Mouse (Mus musculus): ENCODE measurements around the gene Tm6sf2.

Tm6sf2 gene

GRCm38 (mm10) chr8:70089296-70089960 is 16.7 kb downstream of the Tm6sf2 start:
- peak; percentile 16 for DNase-seq (ENCODE audit: low read depth, low spot score)

DNA sequence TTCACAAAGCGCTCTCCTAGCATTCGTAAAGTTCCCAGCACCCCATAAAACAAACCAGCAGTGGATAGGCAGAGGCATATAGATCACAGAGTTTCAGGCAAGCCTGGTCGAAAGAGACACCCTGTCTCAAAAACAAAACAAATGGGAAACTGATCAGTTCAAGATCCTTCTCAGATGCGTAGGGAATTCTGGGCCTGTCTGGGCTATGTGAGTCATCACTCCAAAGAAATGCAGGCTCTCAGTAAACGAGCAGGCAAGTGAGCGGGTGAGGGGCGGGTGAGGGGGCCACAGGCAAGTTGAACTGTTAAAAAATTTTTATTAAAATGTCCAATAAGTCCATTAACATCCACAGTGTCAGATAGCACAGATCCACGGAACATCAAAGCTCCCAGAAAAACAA is 20.1 kb downstream of the Tm6sf2 start:
- DNase-seq (ENCODE audit: low read depth, low spot score): no peak

DNA sequence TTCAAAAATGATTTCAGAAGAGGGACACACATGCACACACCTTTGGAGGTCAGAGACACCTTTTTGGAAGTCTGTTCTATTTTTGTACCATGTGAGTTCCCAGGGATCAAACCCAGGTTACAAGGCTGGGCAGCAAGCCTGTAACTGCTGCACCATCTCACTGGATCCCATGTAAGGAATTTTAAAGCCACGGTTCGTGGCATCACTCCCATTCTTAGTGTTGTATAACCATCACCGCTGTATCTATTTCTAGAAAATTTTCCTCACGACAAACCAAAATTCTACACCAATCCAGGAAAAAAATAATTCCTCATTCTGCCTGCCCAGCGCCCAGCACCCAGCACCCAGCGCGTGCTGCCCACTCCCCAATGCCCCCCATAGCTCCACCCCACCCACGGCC is 26.6 kb downstream of the Tm6sf2 start:
- no peak for DNase-seq (ENCODE audit: low read depth, low spot score)

GRCm38 (mm10) chr8:70100241-70100640 is 27.5 kb downstream of the Tm6sf2 start:
- DNase-seq (ENCODE audit: low read depth, low spot score): no peak

GRCm38 (mm10) chr8:70104506-70104905 is 31.8 kb downstream of the Tm6sf2 start:
- no peak for DNase-seq (ENCODE audit: low read depth, low spot score)

DNA sequence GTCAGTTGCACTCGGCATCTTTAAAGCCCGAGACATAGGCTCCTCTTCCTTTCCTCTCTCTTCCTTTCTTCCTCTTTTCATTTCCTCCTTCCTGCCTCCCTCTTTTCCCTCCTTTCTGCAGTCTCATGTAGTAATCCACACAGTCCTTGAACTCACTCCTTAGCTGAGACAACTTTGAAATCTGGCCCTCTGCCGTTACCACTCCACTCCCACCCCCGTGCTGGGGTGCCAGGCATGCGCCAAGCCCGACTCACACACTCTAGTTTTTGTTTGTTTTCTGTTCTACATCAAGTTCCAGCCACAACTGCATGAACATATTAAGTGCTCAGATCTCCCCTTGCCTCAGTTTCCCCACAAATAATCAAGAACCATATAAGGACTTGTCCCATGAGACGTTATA is 32.2 kb downstream of the Tm6sf2 start:
- no peak for DNase-seq (ENCODE audit: low read depth, low spot score)

- DNase-seq (ENCODE audit: low read depth, low spot score): no peak
Observed at GRCm38 (mm10) chr8:70110451-70110850, 37.7 kb downstream of the Tm6sf2 start.

- no peak for DNase-seq (ENCODE audit: low read depth, low spot score)
Observed at GRCm38 (mm10) chr8:70111192-70111795, 38.6 kb downstream of the Tm6sf2 start.

GRCm38 (mm10) chr8:70112401-70113016 is 39.8 kb downstream of the Tm6sf2 start:
- no peak for DNase-seq (ENCODE audit: low read depth, low spot score)

DNA sequence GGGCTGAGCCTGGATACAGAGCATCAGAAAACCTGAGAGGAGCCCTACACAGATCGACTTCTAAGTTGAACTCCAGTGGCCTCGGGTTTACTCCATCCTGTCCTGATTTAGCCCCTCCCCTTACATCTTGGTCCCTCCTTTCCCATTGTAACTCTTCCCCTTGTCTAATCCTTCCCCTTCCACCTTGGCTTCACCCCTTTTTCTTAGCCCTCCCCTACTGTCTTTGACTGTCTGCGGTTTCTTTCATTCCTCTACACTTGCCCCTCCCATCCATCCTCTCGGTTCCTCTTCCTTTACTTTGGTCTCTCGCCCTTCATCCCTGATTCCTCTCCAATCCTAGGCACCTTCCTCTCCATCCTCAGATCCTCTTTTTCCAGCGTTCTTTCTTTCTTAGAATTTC is 41.8 kb downstream of the Tm6sf2 start:
- DNase-seq (ENCODE audit: low read depth, low spot score): no peak

DNA sequence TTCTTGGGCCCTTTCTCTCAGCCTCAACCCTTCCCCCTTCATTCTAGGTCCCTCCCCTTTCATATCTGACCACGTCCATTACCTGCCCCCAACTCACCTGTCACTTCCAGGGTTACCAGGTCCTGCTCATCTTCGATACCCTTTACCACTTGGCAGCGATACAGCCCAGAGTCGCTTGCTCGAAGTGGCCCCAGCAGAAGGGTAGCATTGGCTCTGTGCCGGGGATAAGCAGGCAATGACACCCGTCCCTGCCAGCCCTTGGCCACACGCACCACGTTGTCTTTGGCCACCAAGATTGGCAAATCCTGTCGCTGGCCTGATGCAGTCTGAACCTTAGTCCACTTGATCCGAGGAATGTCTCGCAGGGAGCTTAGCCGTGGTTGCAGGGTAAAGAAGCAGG is 42.2 kb downstream of the Tm6sf2 start:
- no peak for DNase-seq (ENCODE audit: low read depth, low spot score)

- no peak for DNase-seq (ENCODE audit: low read depth, low spot score)
Observed at GRCm38 (mm10) chr8:70117611-70118010, 44.9 kb downstream of the Tm6sf2 start.

GRCm38 (mm10) chr8:70118726-70119700 is 46.3 kb downstream of the Tm6sf2 start:
- peak; percentile 74 for DNase-seq (ENCODE audit: low read depth, low spot score)

- peak; percentile 69 for DNase-seq (ENCODE audit: low read depth, low spot score)
Observed at GRCm38 (mm10) chr8:70120667-70121066, 47.9 kb downstream of the Tm6sf2 start, which contains the start of gene Ncan. Gene Ncan (minus strand): TSS chr8:70120873.

DNA sequence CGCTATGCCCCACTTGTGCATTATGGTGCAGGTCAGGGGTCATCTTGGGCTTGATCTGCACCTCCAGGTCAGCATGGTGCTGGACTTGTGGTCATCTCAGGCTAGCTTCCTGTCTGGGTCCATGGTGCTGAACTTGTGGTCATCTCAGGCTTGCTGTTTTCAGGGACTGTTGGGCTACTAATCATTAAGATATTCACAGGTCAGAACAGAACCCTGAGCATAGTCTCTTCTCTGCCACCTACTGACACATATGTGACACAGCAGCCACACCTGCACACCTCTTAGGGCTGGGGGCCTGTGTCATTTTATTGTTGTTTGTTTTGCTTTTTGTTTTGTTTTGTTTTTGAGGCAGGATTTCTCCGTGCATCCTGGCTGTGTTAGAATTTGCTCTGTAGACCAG is 50.1 kb downstream of the Tm6sf2 start:
- DNase-seq (ENCODE audit: low read depth, low spot score): no peak

DNA sequence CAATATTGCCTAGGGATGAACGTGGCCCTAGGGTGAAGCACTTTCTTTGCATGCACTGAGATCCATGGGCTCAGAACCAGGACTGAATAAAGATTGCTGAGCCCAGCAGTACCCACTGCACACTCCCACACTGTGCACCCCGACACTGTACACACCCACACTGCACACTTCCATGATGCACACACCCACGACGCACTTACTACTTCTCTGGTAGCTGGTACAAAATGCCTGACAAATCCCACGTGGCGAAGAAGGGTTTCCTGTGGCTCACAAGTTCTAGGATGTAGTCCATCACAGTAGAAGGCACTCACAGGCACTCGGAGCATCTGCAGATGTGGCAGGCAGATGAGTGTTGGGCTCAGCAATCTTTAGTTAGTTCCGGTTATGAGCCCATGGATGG is 52.3 kb downstream of the Tm6sf2 start:
- no peak for DNase-seq (ENCODE audit: low read depth, low spot score)

- no peak for DNase-seq (ENCODE audit: low read depth, low spot score)
Observed at GRCm38 (mm10) chr8:70128435-70128834, 55.7 kb downstream of the Tm6sf2 start.

- no peak for DNase-seq (ENCODE audit: low read depth, low spot score)
Observed at GRCm38 (mm10) chr8:70129309-70129952, 56.7 kb downstream of the Tm6sf2 start.

All from brain, embryonic 18.5 days (tissue).